Mouse (Mus musculus) c-Kit-positive CD71-negative TER-119-negative erythroid progenitor cells, embryonic 14.5 days (primary cell): ENCODE results near the gene Vapb.

Experiments used
- DNase-seq: peaks from one replicate; pipeline ENCODE4 v3.0.0-alpha.2; 2013; ENCODE audit warnings: low read depth

Gene Vapb

GRCm38 (mm10) chr2:173794018-173794417 is 56.7 kb downstream of the Vapb start:
- no peak for DNase-seq

- no peak for DNase-seq
Measured at GRCm38 (mm10) chr2:173794531-173795510, 57.5 kb downstream of the Vapb start.

GRCm38 (mm10) chr2:173795801-173796673 is 58.7 kb downstream of the Vapb start:
- DNase-seq = no peak

- no peak for DNase-seq
Measured at GRCm38 (mm10) chr2:173796674-173796963, 59.3 kb downstream of the Vapb start.

GRCm38 (mm10) chr2:173799513-173799912 is 62.2 kb downstream of the Vapb start:
- DNase-seq = no peak

- DNase-seq = no peak
Measured at GRCm38 (mm10) chr2:173800566-173800965, 63.3 kb downstream of the Vapb start.

GRCm38 (mm10) chr2:173801405-173801876 is 64.1 kb downstream of the Vapb start:
- DNase-seq = no peak

GRCm38 (mm10) chr2:173802176-173802575 is 64.9 kb downstream of the Vapb start:
- no peak for DNase-seq

GRCm38 (mm10) chr2:173802956-173803355 is 65.6 kb downstream of the Vapb start:
- no peak for DNase-seq

GRCm38 (mm10) chr2:173803827-173804226 is 66.5 kb downstream of the Vapb start:
- no peak for DNase-seq

GRCm38 (mm10) chr2:173806621-173807020 is 69.3 kb downstream of the Vapb start:
- DNase-seq = no peak

GRCm38 (mm10) chr2:173808942-173809341 is 71.6 kb downstream of the Vapb start:
- no peak for DNase-seq

GRCm38 (mm10) chr2:173810036-173810850 is 72.9 kb downstream of the Vapb start:
- no peak for DNase-seq

- DNase-seq = no peak
Measured at GRCm38 (mm10) chr2:173810851-173811130, 73.5 kb downstream of the Vapb start.

GRCm38 (mm10) chr2:173811850-173812249 is 74.5 kb downstream of the Vapb start:
- DNase-seq = peak; percentile 10

GRCm38 (mm10) chr2:173813071-173813470 is 75.8 kb downstream of the Vapb start:
- no peak for DNase-seq

GRCm38 (mm10) chr2:173826287-173826686 is 89.0 kb downstream of the Vapb start:
- DNase-seq = no peak

GRCm38 (mm10) chr2:173827228-173827627 is 89.9 kb downstream of the Vapb start:
- DNase-seq = no peak

- no peak for DNase-seq
Measured at GRCm38 (mm10) chr2:173828134-173828533, 90.8 kb downstream of the Vapb start.

- DNase-seq = no peak
Measured at GRCm38 (mm10) chr2:173832828-173833492, 95.6 kb downstream of the Vapb start.
